ENCODE assay signal across 12 mouse cellular contexts in the genomic region with DNA sequence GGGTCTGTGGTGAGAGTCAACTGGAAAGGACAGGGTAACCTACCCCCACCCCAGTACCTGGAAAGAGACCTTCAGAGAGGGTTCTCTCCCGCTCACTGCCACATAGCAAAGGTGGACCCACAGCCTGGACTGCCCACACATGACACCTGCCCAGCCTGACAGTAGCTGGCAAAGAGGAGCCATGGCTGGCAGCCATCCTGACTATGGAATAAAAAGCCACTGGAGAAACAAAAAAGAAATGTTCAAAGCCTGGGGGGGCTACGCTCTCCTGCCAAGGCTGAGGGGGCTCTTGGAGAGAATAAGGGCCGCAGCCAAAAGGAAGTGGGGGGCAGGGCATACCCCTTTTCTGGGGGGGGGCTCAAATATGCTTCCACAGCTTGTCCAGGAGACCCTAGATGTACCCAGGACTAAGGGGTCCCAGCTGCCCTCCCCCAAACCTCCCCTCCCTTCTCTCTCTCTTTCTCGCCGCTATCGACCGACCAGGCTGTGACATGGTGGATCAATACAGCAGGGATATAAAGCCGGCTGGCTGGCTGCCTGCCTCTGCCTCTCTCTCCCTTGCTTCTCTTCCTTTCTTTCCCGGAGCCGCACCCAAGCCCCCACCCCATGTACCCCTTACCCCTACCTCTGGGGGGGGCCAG. TPM values are rescaled to one million over a fixed set of nuclear protein-coding genes. Genes with fewer than 3 reads are reported as not detected.
DNase-seq lines count a peak whose midpoint lies in the region; ATAC-seq lines count a peak whose summit lies in the region.
"Had no signal": no experiment of that assay in that cellular context is flagged by ENCODE, and none has a peak within 500 bp of the region (broad histone marks: within the 10 kb centered on the region; RNA-seq: fewer than 3 reads in every experiment).

No protein-coding gene starts in this region.

- H3K4me3 ChIP-seq in hindbrain, embryonic 11.5 days (ENCODE audit: low read depth, low read length) = peak overlapping the region; percentile 28
- H3K4me3 ChIP-seq in midbrain, embryonic 14.5 days (replicated peaks; ENCODE audit: low read depth, low read length) = peak overlapping the region; percentile 22
- H3K4me3 ChIP-seq: liver, embryonic 12.5 days had no signal

- no peaks in the 10 kb centered on the region for H3K9me3 ChIP-seq in hindbrain, embryonic 11.5 days (ENCODE audit: control insufficient read depth, low read length)
- no peaks in the 10 kb centered on the region for H3K9me3 ChIP-seq in midbrain, embryonic 14.5 days (ENCODE audit: control insufficient read depth, low read length)
- H3K9me3 ChIP-seq: liver, embryonic 12.5 days had no signal

- ATAC-seq in hindbrain, embryonic 11.5 days (ENCODE audit: low FRiP score) = 0 out of 2 replicates have a peak, but pooled peaks have one; percentile 2
- peak; percentile 12; the same call in 1 of the 2 replicates for ATAC-seq in midbrain, embryonic 14.5 days (ENCODE audit: low FRiP score, low TSS enrichment)
- ATAC-seq: liver, embryonic 12.5 days had no signal

- peaks cover 2% of the 10 kb centered on the region; the same call in 1 of the 2 replicates for H3K27me3 ChIP-seq in hindbrain, embryonic 11.5 days (ENCODE audit: control insufficient read depth, insufficient read depth, low read length)
- no peaks in the 10 kb centered on the region for H3K27me3 ChIP-seq in midbrain, embryonic 14.5 days (ENCODE audit: control insufficient read depth, insufficient read depth, low read length)

- peak overlapping the region; percentile 50 for H3K9ac ChIP-seq in hindbrain, embryonic 11.5 days (ENCODE audit: low read depth, low read length)
- H3K9ac ChIP-seq in midbrain, embryonic 14.5 days (replicated peaks; ENCODE audit: low read length) = peak overlapping the region; percentile 52
- H3K9ac ChIP-seq: liver, embryonic 12.5 days had no signal

- H3K36me3 ChIP-seq in hindbrain, embryonic 11.5 days (ENCODE audit: control insufficient read depth, insufficient read depth, low read length) = no peaks in the 10 kb centered on the region
- H3K36me3 ChIP-seq in midbrain, embryonic 14.5 days (ENCODE audit: control insufficient read depth, insufficient read depth, low read length) = no peaks in the 10 kb centered on the region
- H3K36me3 ChIP-seq: liver, embryonic 12.5 days had no signal

- peak overlapping the region; percentile 90 for H3K27ac ChIP-seq in hindbrain, embryonic 11.5 days (ENCODE audit: low read depth, low read length)
- H3K27ac ChIP-seq in midbrain, embryonic 14.5 days (replicated peaks; ENCODE audit: low read depth, low read length) = peak overlapping the region; percentile 94
- H3K27ac ChIP-seq: liver, embryonic 12.5 days had no signal

- H3K4me2 ChIP-seq in hindbrain, embryonic 11.5 days (replicated peaks; ENCODE audit: low read depth, low read length) = peak overlapping the region; percentile 24
- peak overlapping the region; percentile 46 for H3K4me2 ChIP-seq in midbrain, embryonic 14.5 days (ENCODE audit: low read length)
- H3K4me2 ChIP-seq: liver, embryonic 12.5 days had no signal

- 31% methylated on average over 10 of the region's 10 CpGs for WGBS in hindbrain, embryonic 11.5 days
- 15% methylated on average over 10 of the region's 10 CpGs for WGBS in midbrain, embryonic 14.5 days

- H3K4me1 ChIP-seq in hindbrain, embryonic 11.5 days (replicated peaks; ENCODE audit: control insufficient read depth, insufficient read depth, low read length) = peaks cover 45% of the 10 kb centered on the region
- peaks cover 67% of the 10 kb centered on the region for H3K4me1 ChIP-seq in midbrain, embryonic 14.5 days (ENCODE audit: control insufficient read depth, insufficient read depth, low read length)

- peak; percentile 40 for DNase-seq in embryo, embryonic 10.5 days (ENCODE audit: low spot score)
- DNase-seq in embryo, embryonic 9.5 days (ENCODE audit: extremely low spot score) = no peak
- DNase-seq in cerebellum, postnatal 10 days = peak; percentile 85 to 86
- DNase-seq in hindbrain, embryonic 11.5 days (ENCODE audit: low spot score) = peak; percentile 43
- no peak for DNase-seq in midbrain, embryonic 14.5 days
- no peak for DNase-seq in thymus, postnatal 10 days (ENCODE audit: low spot score in 2 of 2)
- DNase-seq in ovary, postnatal 10 days (ENCODE audit: low spot score) = no peak
- DNase-seq in spleen, postnatal 10 days (ENCODE audit: low spot score in 2 of 2) = no peak
- DNase-seq: adrenal gland, postnatal 10 days; B cell, adult 2 months; kidney, postnatal 14 days had no signal

RNA-seq across cellular contexts. Expression of a gene that starts 27.5 kb away (rescaled TPM):
- polyA plus RNA-seq in hindbrain, embryonic 11.5 days (2014; fragmentation: Nextera tagmentation; extraction: Ambion mirVana) = 40.1 and 51.9 TPM in 2 replicates
- 40.6 and 46.7 TPM in 2 replicates for polyA plus RNA-seq in midbrain, embryonic 14.5 days (2014; fragmentation: Nextera tagmentation; extraction: Ambion mirVana)

Comparison
In these comparisons a context has a peak if more than half of its experiments do, and no peak if none do; other contexts are left out.
1. DNase-seq: peak in embryo, embryonic 10.5 days (single experiment), cerebellum, postnatal 10 days (2 of 2) and hindbrain, embryonic 11.5 days (single experiment); none in embryo, embryonic 9.5 days (single experiment), midbrain, embryonic 14.5 days (single experiment), thymus, postnatal 10 days (0 of 2), ovary, postnatal 10 days (single experiment) and spleen, postnatal 10 days (0 of 2).